Mouse (Mus musculus): Measurements from ENCODE around the gene Kcnma1. TPM values are rescaled to one million over a fixed set of nuclear protein-coding genes. Genes with fewer than 3 reads are reported as not detected.

Gene Kcnma1
- polyA plus RNA-seq, 1 experiment: 4.9 TPM

- no peaks in the 10 kb centered on the region for H3K36me3 ChIP-seq (ENCODE audit: control insufficient read depth, insufficient read depth, low read length)
- no peak for TF ChIP-seq POLR2A (IDR thresholded peaks at IDR 0.05; ENCODE audit: control insufficient read depth, extremely low read depth, insufficient read depth, low read length, poor library complexity)
- TF ChIP-seq CTCF (IDR thresholded peaks at IDR 0.05; ENCODE audit: borderline replicate concordance, control insufficient read depth, extremely low read depth, insufficient read depth, low read length, poor library complexity): no peak
- H3K4me1 ChIP-seq (replicated peaks; ENCODE audit: control insufficient read depth, insufficient read depth, low read length): no peaks in the 10 kb centered on the region
- H3K4me3 ChIP-seq (ENCODE audit: control insufficient read depth, insufficient read depth, low read length): peak overlapping the region; percentile 6
- no peaks in the 10 kb centered on the region; the same call in 1 of the 2 replicates for H3K27me3 ChIP-seq (ENCODE audit: control insufficient read depth, insufficient read depth, low read length)
- no peak for DNase-seq
- WGBS: 3% methylated on average over 82 of the region's 82 CpGs
- H3K27ac ChIP-seq (ENCODE audit: control insufficient read depth, insufficient read depth, low read length): no peak overlapping the region
Observed at GRCm38 (mm10) chr14:24004471-24005271, 9.6 kb downstream of the Kcnma1 start.

DNA sequence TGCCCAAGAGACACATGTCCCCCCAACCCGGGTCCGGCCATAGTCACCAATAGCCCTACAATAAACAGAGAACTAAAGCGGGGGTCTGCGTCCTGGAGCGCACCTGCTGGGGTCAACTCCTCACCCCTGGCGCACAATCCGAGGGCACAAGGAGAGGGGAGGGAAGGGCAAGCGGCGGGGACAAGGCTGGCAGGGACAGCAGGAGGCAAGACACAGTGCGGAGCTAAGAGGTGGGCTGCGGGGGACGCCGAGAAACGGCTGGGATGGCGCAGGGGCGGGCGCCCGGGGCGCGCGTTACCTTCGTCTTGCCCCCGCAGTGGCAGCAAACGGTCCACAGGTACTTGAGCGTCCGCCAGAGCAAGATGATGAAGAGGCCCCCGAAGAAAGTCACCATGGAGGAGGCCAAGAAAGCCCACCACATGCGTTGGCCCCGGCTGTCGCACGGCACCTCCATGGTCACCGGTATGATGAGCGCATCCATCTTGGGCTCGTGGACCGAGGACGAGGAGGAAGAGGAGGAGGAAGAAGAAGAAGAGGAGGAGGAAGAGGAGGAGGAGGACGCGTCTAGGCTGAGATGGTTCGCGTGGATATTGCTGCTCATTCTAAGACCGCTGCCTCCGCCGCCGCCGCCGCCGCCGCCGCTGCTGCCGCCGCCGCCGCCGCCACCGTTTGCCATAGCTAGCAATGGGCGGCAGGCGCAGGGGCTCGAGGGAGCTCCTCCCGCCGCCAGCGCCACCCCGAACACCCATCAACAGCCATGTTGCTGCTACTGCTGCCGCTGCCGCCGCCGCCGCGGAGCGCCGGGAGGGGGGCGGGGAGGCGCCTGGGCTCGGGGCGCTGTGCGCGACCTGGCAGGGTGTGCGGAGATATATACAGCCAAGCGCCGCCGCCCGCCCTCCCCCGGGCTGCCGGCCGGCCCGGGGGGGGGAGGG, 10.6 kb downstream of the Kcnma1 start:
- Histone ChIP-seq H3K4me3 (ENCODE audit: control insufficient read depth, insufficient read depth, low read length) (peak overlapping the region; percentile 13; the same call in 1 of the 2 replicates), H3K27me3 (ENCODE audit: control insufficient read depth, insufficient read depth, low read length) (no peaks in the 10 kb centered on the region; the same call in 1 of the 2 replicates), H3K4me1 (replicated peaks; ENCODE audit: control insufficient read depth, insufficient read depth, low read length) (no peaks in the 10 kb centered on the region), H3K27ac (ENCODE audit: control insufficient read depth, insufficient read depth, low read length) (no peak overlapping the region), H3K36me3 (ENCODE audit: control insufficient read depth, insufficient read depth, low read length) (no peaks in the 10 kb centered on the region)
- DNase-seq: no peak
- 6% methylated on average over 74 of the region's 85 CpGs for whole genome bisulfite sequencing
- TF ChIP-seq POLR2A (IDR thresholded peaks at IDR 0.05; ENCODE audit: control insufficient read depth, extremely low read depth, insufficient read depth, low read length, poor library complexity): no peak
- no peak for TF ChIP-seq CTCF (IDR thresholded peaks at IDR 0.05; ENCODE audit: borderline replicate concordance, control insufficient read depth, extremely low read depth, insufficient read depth, low read length, poor library complexity)

DNA sequence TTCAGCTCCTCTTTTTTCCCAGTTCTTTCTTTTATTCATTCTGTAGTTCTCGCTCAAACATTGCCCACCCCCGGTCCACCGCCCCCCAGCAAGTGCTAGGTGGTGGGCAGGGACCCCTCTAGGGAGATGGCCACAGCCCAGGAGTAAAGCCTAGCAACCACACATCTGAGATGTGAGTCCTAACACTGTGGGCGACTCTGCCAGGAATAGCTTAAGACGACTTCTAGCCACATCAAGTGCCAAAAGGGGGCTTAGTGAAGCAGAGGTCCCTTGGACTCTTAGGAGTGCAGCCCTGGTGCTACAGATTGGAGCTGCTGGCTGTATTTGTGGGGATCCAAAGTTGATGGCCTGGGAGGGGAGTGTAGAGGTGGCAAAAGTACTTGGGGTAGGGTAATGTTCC, 11.6 kb downstream of the Kcnma1 start:
- DNase-seq: no peak
- Histone ChIP-seq H3K27me3 (ENCODE audit: control insufficient read depth, insufficient read depth, low read length) (no peaks in the 10 kb centered on the region; the same call in 1 of the 2 replicates), H3K36me3 (ENCODE audit: control insufficient read depth, insufficient read depth, low read length) (no peaks in the 10 kb centered on the region), H3K4me3 (ENCODE audit: control insufficient read depth, insufficient read depth, low read length) (no peak overlapping the region), H3K27ac (ENCODE audit: control insufficient read depth, insufficient read depth, low read length) (no peak overlapping the region), H3K4me1 (replicated peaks; ENCODE audit: control insufficient read depth, insufficient read depth, low read length) (no peaks in the 10 kb centered on the region)
- 58% methylated on average over 5 of the region's 5 CpGs for WGBS
- TF ChIP-seq CTCF (IDR thresholded peaks at IDR 0.05; ENCODE audit: borderline replicate concordance, control insufficient read depth, extremely low read depth, insufficient read depth, low read length, poor library complexity) (no peak), POLR2A (IDR thresholded peaks at IDR 0.05; ENCODE audit: control insufficient read depth, extremely low read depth, insufficient read depth, low read length, poor library complexity) (no peak)

DNA sequence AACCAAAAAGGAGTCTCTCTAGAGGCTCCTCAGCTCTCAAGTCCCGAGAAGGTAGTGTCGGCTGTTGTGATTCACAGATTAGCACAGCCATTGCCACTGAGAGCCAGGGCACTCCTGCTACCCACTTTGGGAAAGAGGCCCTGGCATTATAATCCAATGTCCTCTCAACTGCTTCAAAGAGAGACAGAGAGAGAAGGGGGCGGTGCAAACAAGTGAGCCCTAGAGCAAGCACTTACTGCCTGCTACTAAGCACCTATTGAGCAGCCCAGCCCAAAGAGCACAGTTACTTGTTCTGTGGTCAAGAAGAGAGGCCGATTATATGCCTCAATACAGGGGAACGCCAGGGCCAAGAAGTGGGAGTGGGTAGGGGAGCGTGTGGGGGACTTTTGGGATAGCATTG, 16.4 kb downstream of the Kcnma1 start:
- no peak overlapping the region for H3K4me3 ChIP-seq (ENCODE audit: control insufficient read depth, insufficient read depth, low read length)
- no peak for TF ChIP-seq POLR2A (IDR thresholded peaks at IDR 0.05; ENCODE audit: control insufficient read depth, extremely low read depth, insufficient read depth, low read length, poor library complexity)
- TF ChIP-seq CTCF (IDR thresholded peaks at IDR 0.05; ENCODE audit: borderline replicate concordance, control insufficient read depth, extremely low read depth, insufficient read depth, low read length, poor library complexity): no peak
- H3K4me1 ChIP-seq (replicated peaks; ENCODE audit: control insufficient read depth, insufficient read depth, low read length): no peaks in the 10 kb centered on the region
- H3K36me3 ChIP-seq (ENCODE audit: control insufficient read depth, insufficient read depth, low read length): no peaks in the 10 kb centered on the region
- no peak for DNase-seq
- WGBS: 92% methylated on average over 6 of the region's 6 CpGs
- H3K27ac ChIP-seq (ENCODE audit: control insufficient read depth, insufficient read depth, low read length): no peak overlapping the region
- no peaks in the 10 kb centered on the region; the same call in 1 of the 2 replicates for H3K27me3 ChIP-seq (ENCODE audit: control insufficient read depth, insufficient read depth, low read length)

- DNase-seq: no peak
Observed at GRCm38 (mm10) chr14:23995831-23996230, 18.5 kb downstream of the Kcnma1 start.

DNA sequence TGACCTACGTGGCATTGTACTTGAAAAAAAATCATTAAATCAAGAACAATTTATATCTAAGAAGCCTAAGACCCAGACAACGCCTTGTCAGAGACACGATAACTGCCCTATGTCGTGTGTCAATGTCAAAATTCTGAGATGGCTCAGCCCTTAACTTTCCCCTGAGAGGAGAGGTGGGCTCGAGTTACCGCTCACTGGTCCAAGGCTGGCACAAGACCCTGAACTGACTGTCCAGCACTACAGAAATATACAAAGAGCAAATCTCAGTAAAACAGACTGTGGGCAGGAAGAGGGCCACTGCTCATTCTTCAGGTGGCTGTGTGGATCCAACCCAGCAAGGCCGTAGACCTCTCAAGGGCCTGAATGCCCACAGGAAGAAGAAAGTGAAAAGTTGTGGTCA, 23.4 kb downstream of the Kcnma1 start:
- H3K27me3 ChIP-seq (ENCODE audit: control insufficient read depth, insufficient read depth, low read length): no peaks in the 10 kb centered on the region
- WGBS: 86% methylated on average over 7 of the region's 7 CpGs
- no peaks in the 10 kb centered on the region for H3K4me1 ChIP-seq (replicated peaks; ENCODE audit: control insufficient read depth, insufficient read depth, low read length)
- no peak for DNase-seq
- TF ChIP-seq CTCF (IDR thresholded peaks at IDR 0.05; ENCODE audit: borderline replicate concordance, control insufficient read depth, extremely low read depth, insufficient read depth, low read length, poor library complexity): no peak
- TF ChIP-seq POLR2A (IDR thresholded peaks at IDR 0.05; ENCODE audit: control insufficient read depth, extremely low read depth, insufficient read depth, low read length, poor library complexity): no peak
- no peaks in the 10 kb centered on the region for H3K36me3 ChIP-seq (ENCODE audit: control insufficient read depth, insufficient read depth, low read length)
- H3K27ac ChIP-seq (ENCODE audit: control insufficient read depth, insufficient read depth, low read length): no peak overlapping the region
- no peak overlapping the region for H3K4me3 ChIP-seq (ENCODE audit: control insufficient read depth, insufficient read depth, low read length)

More at GRCm38 (mm10) chr14:23995831-23996230, 18.5 kb downstream of the Kcnma1 start:
- no peaks in the 10 kb centered on the region for H3K4me1 ChIP-seq (replicated peaks; ENCODE audit: control insufficient read depth, insufficient read depth, low read length)
- H3K4me3 ChIP-seq (ENCODE audit: control insufficient read depth, insufficient read depth, low read length): no peak overlapping the region
- no peak for TF ChIP-seq CTCF (IDR thresholded peaks at IDR 0.05; ENCODE audit: borderline replicate concordance, control insufficient read depth, extremely low read depth, insufficient read depth, low read length, poor library complexity)
- no peak overlapping the region for H3K27ac ChIP-seq (ENCODE audit: control insufficient read depth, insufficient read depth, low read length)
- H3K36me3 ChIP-seq (ENCODE audit: control insufficient read depth, insufficient read depth, low read length): no peaks in the 10 kb centered on the region
- WGBS: 87% methylated on average over 3 of the region's 3 CpGs
- no peaks in the 10 kb centered on the region; the same call in 1 of the 2 replicates for H3K27me3 ChIP-seq (ENCODE audit: control insufficient read depth, insufficient read depth, low read length)
